Mouse (Mus musculus): ENCODE data around the gene Ear14. TPM values are rescaled to one million over a fixed set of nuclear protein-coding genes. Genes with fewer than 3 reads are reported as not detected.
"Not testable (repeated sequence)": the region's sequence is repeated elsewhere in the genome, so short reads cannot be mapped to it uniquely, and the experiment has no call there.

Gene Ear14
- not detected in 2 replicates for polyA plus RNA-seq (2012; rRNA removed)
- not detected in 2 replicates for polyA plus RNA-seq (2014; fragmentation: Nextera tagmentation; extraction: Ambion mirVana)

DNA sequence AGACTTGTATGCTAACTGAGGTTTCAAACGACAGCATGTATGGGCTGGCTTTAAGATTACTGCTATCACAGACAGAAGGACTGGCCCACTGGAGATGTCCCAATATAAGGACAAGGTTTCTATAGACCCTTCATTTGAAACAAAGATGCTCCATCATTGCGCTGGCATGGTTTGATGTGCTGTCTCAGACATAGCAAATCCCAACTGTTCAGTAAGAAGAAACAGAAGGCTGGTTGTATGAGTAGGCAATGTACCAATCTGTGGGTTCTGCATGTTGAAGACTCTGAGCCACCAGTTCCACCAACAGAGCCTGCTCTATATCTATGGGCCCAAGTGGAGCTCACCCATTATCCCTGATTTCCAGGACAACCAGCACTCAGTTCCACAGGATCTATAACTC, at the start of gene Ear14:
TSS of gene Ear14 (plus strand) at position 277 of the 400 bp plus-strand sequence.
- DNase-seq (ENCODE audit: low spot score) (no peak), ATAC-seq (ENCODE audit: low FRiP score, low read depth) (no peak)
- no peaks in the 10 kb centered on the region for H3K36me3 ChIP-seq (ENCODE audit: control insufficient read depth, insufficient read depth, low read length)
- no peaks in the 10 kb centered on the region for H3K4me1 ChIP-seq (ENCODE audit: control insufficient read depth, insufficient read depth, low read length)
- H3K9ac ChIP-seq (ENCODE audit: low read depth, low read length, severe bottlenecking), result no peak within 1 kb of the TSS
- no peak for TF ChIP-seq POLR2A (IDR thresholded peaks at IDR 0.05; ENCODE audit: borderline replicate concordance, extremely low read depth, insufficient read depth, insufficient read length)
- no peaks in the 10 kb centered on the region for H3K27me3 ChIP-seq (ENCODE audit: control insufficient read depth, insufficient read depth, low read length)
- H3K4me2 ChIP-seq (replicated peaks; ENCODE audit: low read depth, low read length, severe bottlenecking), result no peak within 1 kb of the TSS
- WGBS, result 75% methylated on average over 2 of the region's 2 CpGs
- H3K27ac ChIP-seq (replicated peaks; ENCODE audit: low read depth, low read length), result no peak within 1 kb of the TSS
- no peaks in the 10 kb centered on the region for H3K9me3 ChIP-seq (ENCODE audit: control insufficient read depth, low read length)
- H3K4me3 ChIP-seq (replicated peaks; ENCODE audit: low read length), result no peak within 1 kb of the TSS

DNA sequence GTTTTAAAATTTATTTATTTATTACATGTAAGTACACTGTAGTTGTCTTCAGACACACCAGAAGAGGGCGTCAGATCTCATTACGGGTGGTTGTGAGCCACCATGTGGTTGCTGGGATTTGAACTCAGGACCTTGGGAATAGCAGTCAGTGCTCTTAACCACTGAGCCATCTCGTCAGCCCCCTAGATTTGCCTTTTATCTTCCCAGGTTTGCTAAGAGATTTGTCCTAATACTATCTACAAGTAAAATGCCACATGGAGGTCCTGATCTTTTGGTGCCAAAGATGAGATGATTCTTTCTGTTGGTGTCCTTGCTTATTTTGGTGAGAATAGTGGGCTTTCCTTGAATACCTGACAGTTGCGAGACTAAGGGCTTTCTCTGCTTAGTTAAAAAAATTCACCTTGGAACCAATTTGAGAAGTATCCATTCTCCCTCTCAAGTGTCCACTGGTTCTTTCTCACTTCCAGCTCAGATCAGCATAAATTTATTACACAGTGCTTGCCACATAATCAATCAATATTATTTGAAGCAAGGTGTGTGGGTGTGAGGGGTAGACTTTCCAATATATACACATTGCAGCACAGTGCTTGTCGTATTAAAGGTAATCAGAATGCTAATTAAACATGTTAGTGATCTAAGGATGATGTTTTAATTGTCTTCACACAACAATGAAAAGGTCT, 47.0 kb upstream of the Ear14 start:
- DNase-seq (ENCODE audit: low spot score) (no peak), ATAC-seq (ENCODE audit: low FRiP score, low read depth) (no peak)
- H3K9ac ChIP-seq (ENCODE audit: low read depth, low read length, severe bottlenecking), result no peak overlapping the region
- H3K4me2 ChIP-seq (replicated peaks; ENCODE audit: low read depth, low read length, severe bottlenecking), result no peak overlapping the region
- H3K4me3 ChIP-seq (replicated peaks; ENCODE audit: low read length), result no peak overlapping the region
- 79% methylated on average over 5 of the region's 5 CpGs for WGBS
- H3K27me3 ChIP-seq (ENCODE audit: control insufficient read depth, insufficient read depth, low read length), result no peaks in the 10 kb centered on the region
- TF ChIP-seq POLR2A (IDR thresholded peaks at IDR 0.05; ENCODE audit: borderline replicate concordance, extremely low read depth, insufficient read depth, insufficient read length), result no peak
- no peak overlapping the region for H3K27ac ChIP-seq (replicated peaks; ENCODE audit: low read depth, low read length)
- H3K36me3 ChIP-seq (ENCODE audit: control insufficient read depth, insufficient read depth, low read length), result no peaks in the 10 kb centered on the region
- H3K4me1 ChIP-seq (ENCODE audit: control insufficient read depth, insufficient read depth, low read length), result no peaks in the 10 kb centered on the region
- no peaks in the 10 kb centered on the region for H3K9me3 ChIP-seq (ENCODE audit: control insufficient read depth, low read length)

- no peak for ATAC-seq (ENCODE audit: low FRiP score, low read depth)
- WGBS, result 36% methylated on average over 4 of the region's 4 CpGs
Observed at GRCm38 (mm10) chr14:51156736-51157068, 46.5 kb upstream of the Ear14 start.

DNA sequence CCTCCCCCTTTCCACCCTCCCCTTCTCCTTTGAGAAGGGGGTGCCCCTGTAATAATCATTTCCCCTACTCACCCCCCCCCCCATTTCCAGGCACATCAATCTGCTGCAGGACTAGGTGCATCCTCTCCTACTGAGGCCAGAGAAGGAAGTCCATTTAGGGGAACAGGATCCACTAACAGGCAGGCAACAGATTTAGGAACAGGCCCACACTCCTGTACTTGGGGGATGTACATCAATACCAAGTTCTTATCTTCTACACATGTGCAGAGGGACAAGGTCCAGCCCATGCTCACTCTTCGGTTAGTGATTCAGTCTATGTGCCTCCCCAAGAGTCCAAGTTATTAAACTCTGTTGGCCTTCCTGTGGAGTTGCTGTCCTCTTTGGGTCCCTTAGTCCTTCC, 46.1 kb upstream of the Ear14 start:
- no peak for ATAC-seq (ENCODE audit: low FRiP score, low read depth)

More at GRCm38 (mm10) chr14:51156736-51157068, 46.5 kb upstream of the Ear14 start:
- Histone ChIP-seq H3K9me3 (ENCODE audit: control insufficient read depth, low read length) (no peaks in the 10 kb centered on the region), H3K4me1 (ENCODE audit: control insufficient read depth, insufficient read depth, low read length) (no peaks in the 10 kb centered on the region), H3K27me3 (ENCODE audit: control insufficient read depth, insufficient read depth, low read length) (no peaks in the 10 kb centered on the region), H3K36me3 (ENCODE audit: control insufficient read depth, insufficient read depth, low read length) (no peaks in the 10 kb centered on the region), H3K4me2 (replicated peaks; ENCODE audit: low read depth, low read length, severe bottlenecking) (no peak overlapping the region), H3K27ac (replicated peaks; ENCODE audit: low read depth, low read length) (no peak overlapping the region), H3K4me3 (replicated peaks; ENCODE audit: low read length) (no peak overlapping the region), H3K9ac (ENCODE audit: low read depth, low read length, severe bottlenecking) (no peak overlapping the region)
- DNase-seq (ENCODE audit: low spot score), result no peak
- TF ChIP-seq POLR2A (IDR thresholded peaks at IDR 0.05; ENCODE audit: borderline replicate concordance, extremely low read depth, insufficient read depth, insufficient read length), result no peak

GRCm38 (mm10) chr14:51161976-51162375, 41.2 kb upstream of the Ear14 start, which contains the start of gene Rnase2b:
Gene Rnase2b (plus strand): TSS chr14:51162260.
- not testable (repeated sequence) for DNase-seq (ENCODE audit: low spot score); H3K36me3 ChIP-seq (ENCODE audit: control insufficient read depth, insufficient read depth, low read length); ATAC-seq (ENCODE audit: low FRiP score, low read depth); H3K27me3 ChIP-seq (ENCODE audit: control insufficient read depth, insufficient read depth, low read length); H3K4me2 ChIP-seq (replicated peaks; ENCODE audit: low read depth, low read length, severe bottlenecking); H3K4me3 ChIP-seq (replicated peaks; ENCODE audit: low read length); H3K9ac ChIP-seq (ENCODE audit: low read depth, low read length, severe bottlenecking); H3K27ac ChIP-seq (replicated peaks; ENCODE audit: low read depth, low read length); H3K4me1 ChIP-seq (ENCODE audit: control insufficient read depth, insufficient read depth, low read length); H3K9me3 ChIP-seq (ENCODE audit: control insufficient read depth, low read length)
- 93% methylated on average over 3 of the region's 3 CpGs for WGBS

More for the DNA sequence above, 46.1 kb upstream of the Ear14 start:
- no peaks in the 10 kb centered on the region for H3K36me3 ChIP-seq (ENCODE audit: control insufficient read depth, insufficient read depth, low read length)
- H3K27me3 ChIP-seq (ENCODE audit: control insufficient read depth, insufficient read depth, low read length), result no peaks in the 10 kb centered on the region
- no peak for TF ChIP-seq POLR2A (IDR thresholded peaks at IDR 0.05; ENCODE audit: borderline replicate concordance, extremely low read depth, insufficient read depth, insufficient read length)
- DNase-seq (ENCODE audit: low spot score), result no peak
- H3K4me2 ChIP-seq (replicated peaks; ENCODE audit: low read depth, low read length, severe bottlenecking), result no peak overlapping the region
- no peaks in the 10 kb centered on the region for H3K9me3 ChIP-seq (ENCODE audit: control insufficient read depth, low read length)
- no peak overlapping the region for H3K4me3 ChIP-seq (replicated peaks; ENCODE audit: low read length)
- H3K9ac ChIP-seq (ENCODE audit: low read depth, low read length, severe bottlenecking), result no peak overlapping the region
- H3K27ac ChIP-seq (replicated peaks; ENCODE audit: low read depth, low read length), result no peak overlapping the region
- WGBS, result 95% methylated on average over 1 of the region's 1 CpGs
- H3K4me1 ChIP-seq (ENCODE audit: control insufficient read depth, insufficient read depth, low read length), result no peaks in the 10 kb centered on the region

GRCm38 (mm10) chr14:51163323-51163722, 39.9 kb upstream of the Ear14 start:
- H3K9ac ChIP-seq (ENCODE audit: low read depth, low read length, severe bottlenecking); H3K36me3 ChIP-seq (ENCODE audit: control insufficient read depth, insufficient read depth, low read length); DNase-seq (ENCODE audit: low spot score); H3K9me3 ChIP-seq (ENCODE audit: control insufficient read depth, low read length); H3K27me3 ChIP-seq (ENCODE audit: control insufficient read depth, insufficient read depth, low read length); H3K4me3 ChIP-seq (replicated peaks; ENCODE audit: low read length); H3K27ac ChIP-seq (replicated peaks; ENCODE audit: low read depth, low read length); H3K4me1 ChIP-seq (ENCODE audit: control insufficient read depth, insufficient read depth, low read length); H3K4me2 ChIP-seq (replicated peaks; ENCODE audit: low read depth, low read length, severe bottlenecking); ATAC-seq (ENCODE audit: low FRiP score, low read depth): not testable (repeated sequence)
- 61% methylated on average over 6 of the region's 6 CpGs for WGBS
